Mouse (Mus musculus) erythroblast, embryonic 14.5 days (primary cell): Measurements from ENCODE around the gene Slc38a3. TPM values are rescaled to one million over a fixed set of nuclear protein-coding genes. Genes with fewer than 3 reads are reported as not detected.

Experiments
- H3K27me3 ChIP-seq: 2 replicates; pipeline ENCODE4 v1.6.1; 2012; ENCODE audit warnings: inconsistent platforms; ENCODE audit not compliant: control insufficient read depth
- H3K36me3 ChIP-seq: 2 replicates; pipeline ENCODE4 v1.6.1; 2012; ENCODE audit warnings: mild to moderate bottlenecking, inconsistent platforms; ENCODE audit not compliant: control insufficient read depth
- H3K4me1 ChIP-seq: 2 replicates; pipeline ENCODE4 v1.6.1; 2012; ENCODE audit warnings: inconsistent platforms; ENCODE audit not compliant: control insufficient read depth
- H3K4me3 ChIP-seq: replicated peaks from 2 replicates; pipeline ENCODE3; 2012; ENCODE audit warnings: moderate library complexity, mild to moderate bottlenecking, inconsistent platforms
- H3K9me3 ChIP-seq: 2 replicates; pipeline ENCODE4 v1.6.1; 2012; ENCODE audit warnings: low read length, inconsistent platforms, mixed read lengths; ENCODE audit not compliant: control insufficient read depth
- GATA1 ChIP-seq: IDR thresholded peaks from 2 replicates; pipeline ENCODE4 v1.6.1; 2012; ENCODE audit warnings: low read length, inconsistent platforms, mixed read lengths
- TAL1 ChIP-seq: IDR thresholded peaks from 3 replicates; pipeline ENCODE4 v1.6.1; 2012; ENCODE audit warnings: low read length, inconsistent platforms, mixed read lengths
- polyA plus RNA-seq: library from polyadenylated mRNA; stranded (reverse); fragments of >175 nt; gene quantifications from 2 replicates; pipeline ENCODE4 v1.2.3, GENCODE M21; 2012

Slc38a3 gene
- polyA plus RNA-seq, 1 experiment, result 0.05 TPM

- H3K4me1 ChIP-seq, result peaks cover 51% of the 10 kb centered on the region
- no peaks in the 10 kb centered on the region; the same call in 1 of the 2 replicates for H3K36me3 ChIP-seq
- TF ChIP-seq GATA1 (no peak), TAL1 (no peak)
- H3K4me3 ChIP-seq, result no peak overlapping the region
- H3K9me3 ChIP-seq, result no peaks in the 10 kb centered on the region
- H3K27me3 ChIP-seq, result peaks cover 49% of the 10 kb centered on the region
Observed at GRCm38 (mm10) chr9:107601275-107601674, 68.1 kb downstream of the Slc38a3 start.

- TF ChIP-seq TAL1, result no peak
- TF ChIP-seq GATA1, result no peak
- H3K4me1 ChIP-seq, result peaks cover 55% of the 10 kb centered on the region
- peaks cover 49% of the 10 kb centered on the region for H3K27me3 ChIP-seq
Observed at GRCm38 (mm10) chr9:107600745-107601144, 68.6 kb downstream of the Slc38a3 start.

More at GRCm38 (mm10) chr9:107600745-107601144, 68.6 kb downstream of the Slc38a3 start:
- H3K9me3 ChIP-seq, result no peaks in the 10 kb centered on the region
- no peak overlapping the region for H3K4me3 ChIP-seq
- H3K36me3 ChIP-seq, result peaks cover 5% of the 10 kb centered on the region

Other genes with a start within 250 kb of the Slc38a3 start
- gene Tmem115, start 135.6 kb downstream of the Slc38a3 start, polyA plus RNA-seq, result 0.88 and 0.99 TPM in 2 replicates
- 0.06 and 0.29 TPM in 2 replicates for gene Cyb561d2, start 127.3 kb downstream of the Slc38a3 start, polyA plus RNA-seq
- gene Nprl2, start 127.3 kb downstream of the Slc38a3 start, polyA plus RNA-seq, result 0.03 and 0.25 TPM in 2 replicates
- gene Zmynd10, start 122.2 kb downstream of the Slc38a3 start, polyA plus RNA-seq, result 0.13 TPM in 1 of 2 replicates, not detected in the other
- gene Rassf1, start 118.0 kb downstream of the Slc38a3 start, polyA plus RNA-seq, result 1.9 and 2.0 TPM in 2 replicates
- gene Tusc2, start 106.3 kb downstream of the Slc38a3 start, polyA plus RNA-seq, result 3.7 and 5.3 TPM in 2 replicates
- 4.1 and 5.4 TPM in 2 replicates for gene Hyal2, start 101.6 kb downstream of the Slc38a3 start, polyA plus RNA-seq
- gene Hyal1, start 92.6 kb downstream of the Slc38a3 start, polyA plus RNA-seq, result 0.53 and 0.54 TPM in 2 replicates
- 10.1 and 11.4 TPM in 2 replicates for gene Naa80, start 90.6 kb downstream of the Slc38a3 start, polyA plus RNA-seq
- gene Hyal3, start 88.7 kb downstream of the Slc38a3 start, polyA plus RNA-seq, result 0.34 TPM in 1 of 2 replicates, not detected in the other
- gene Ifrd2, start 81.9 kb downstream of the Slc38a3 start, polyA plus RNA-seq, result 79.9 and 91.3 TPM in 2 replicates
- not detected in 2 replicates for gene Sema3b, start 60.3 kb downstream of the Slc38a3 start, polyA plus RNA-seq
- 75.1 and 87.2 TPM in 2 replicates for gene Gnai2, start 34.2 kb downstream of the Slc38a3 start, polyA plus RNA-seq
- not detected in 2 replicates for gene Gnat1, start 10.2 kb upstream of the Slc38a3 start, polyA plus RNA-seq
- 0.08 TPM in 1 of 2 replicates, not detected in the other for gene Sema3f, start 40.9 kb upstream of the Slc38a3 start, polyA plus RNA-seq
- 0.76 and 1.6 TPM in 2 replicates for gene Rbm5, start 101.5 kb upstream of the Slc38a3 start, polyA plus RNA-seq
- 2.5 and 2.9 TPM in 2 replicates for gene Rbm6, start 203.7 kb upstream of the Slc38a3 start, polyA plus RNA-seq
- gene Mon1a, start 218.6 kb upstream of the Slc38a3 start, polyA plus RNA-seq, result 0.77 and 0.89 TPM in 2 replicates
- gene Mst1r, start 237.3 kb upstream of the Slc38a3 start, polyA plus RNA-seq, result 0.01 and 0.02 TPM in 2 replicates